Mouse (Mus musculus): ENCODE data around the gene Olfr635.
"Not testable (repeated sequence)": the region's sequence is repeated elsewhere in the genome, so short reads cannot be mapped to it uniquely, and the experiment has no call there.

Olfr635 gene

DNA sequence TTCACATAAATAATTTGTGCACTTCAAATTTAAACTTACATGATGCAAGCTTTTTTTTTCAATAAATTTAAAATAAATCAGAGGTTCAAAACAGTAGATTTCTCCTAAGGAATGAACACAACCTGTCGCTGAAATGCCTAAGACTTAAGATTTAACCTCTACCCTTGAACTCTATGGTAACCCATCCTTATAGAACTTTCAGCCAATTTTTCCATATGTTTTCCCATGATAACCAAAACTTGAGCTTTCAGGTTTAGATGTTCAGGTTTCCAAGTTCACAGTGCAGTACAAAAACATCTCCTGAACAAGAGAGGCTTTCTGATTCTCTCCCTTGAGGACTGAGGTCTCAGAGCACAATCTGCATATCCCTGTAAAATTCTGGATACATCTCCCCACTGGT lies at the start of gene Olfr635:
Gene Olfr635 (plus strand): TSS at position 301 of the 400 bp plus-strand sequence.
- no peak for DNase-seq

GRCm38 (mm10) chr7:103928525-103928924 lies 42.4 kb upstream of the Olfr635 start, which contains the start of gene Olfr631:
Gene Olfr631, plus strand, starts transcription at chr7:103928825.
- no peak for DNase-seq

DNA sequence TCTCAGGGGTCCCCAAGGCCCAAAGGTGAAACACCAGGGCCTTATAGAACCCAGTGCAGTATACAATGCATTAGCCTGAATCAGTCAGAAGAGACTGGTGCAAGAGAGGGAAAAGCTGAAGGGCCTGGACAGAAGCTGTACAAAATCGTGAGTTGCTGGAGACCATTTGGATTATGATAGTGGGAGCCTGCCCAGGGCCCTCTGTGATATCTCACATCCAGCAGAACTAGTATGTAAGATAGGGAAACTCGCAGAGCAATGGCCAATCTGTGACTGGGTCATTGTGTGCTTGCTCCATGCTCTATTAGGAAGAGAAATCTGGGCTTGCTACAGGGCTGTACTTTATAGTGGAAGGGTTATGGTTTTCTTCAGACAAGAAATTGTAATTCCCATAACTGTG lies 36.7 kb upstream of the Olfr635 start, which contains the start of gene Olfr632:
Gene Olfr632 (plus strand): TSS at position 84 of the 400 bp plus-strand sequence.
- no peak for DNase-seq

- DNase-seq, result no peak
These were observed 28.2 kb upstream of the Olfr635 start for GRCm38 (mm10) chr7:103942730-103943129.

GRCm38 (mm10) chr7:103944137-103944536 lies 26.8 kb upstream of the Olfr635 start, which contains the start of gene Olfr633:
Gene Olfr633, plus strand, starts transcription at chr7:103944437.
- DNase-seq, result no peak

- DNase-seq, result not testable (repeated sequence)
These were observed 4.1 kb upstream of the Olfr635 start for GRCm38 (mm10) chr7:103966873-103967272.

DNA sequence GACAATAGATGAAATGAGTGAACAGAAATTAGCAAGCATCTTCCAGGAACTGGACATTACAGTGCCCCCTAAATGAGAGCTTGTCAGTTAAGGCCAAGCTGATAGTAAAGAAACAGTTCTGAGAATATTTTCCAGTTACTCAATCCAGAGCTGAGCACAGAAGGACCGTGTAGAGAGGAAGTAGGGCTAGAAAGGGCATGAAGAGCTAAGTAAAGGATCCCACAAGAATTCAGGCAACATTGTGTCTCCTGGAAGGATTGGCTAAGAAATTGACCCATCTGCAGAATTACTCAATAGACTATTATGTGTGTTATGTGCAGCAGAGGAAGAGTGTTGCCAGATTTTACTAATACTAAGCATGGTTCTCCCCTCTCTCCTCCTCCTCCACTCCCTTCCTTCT lies 830 bp downstream of the Olfr635 start:
- DNase-seq, result no peak

- DNase-seq, result no peak
These were observed 27.5 kb downstream of the Olfr635 start, which contains the start of gene Olfr638 for GRCm38 (mm10) chr7:103998446-103998845. Gene Olfr638, plus strand, starts transcription at chr7:103998746.

DNA sequence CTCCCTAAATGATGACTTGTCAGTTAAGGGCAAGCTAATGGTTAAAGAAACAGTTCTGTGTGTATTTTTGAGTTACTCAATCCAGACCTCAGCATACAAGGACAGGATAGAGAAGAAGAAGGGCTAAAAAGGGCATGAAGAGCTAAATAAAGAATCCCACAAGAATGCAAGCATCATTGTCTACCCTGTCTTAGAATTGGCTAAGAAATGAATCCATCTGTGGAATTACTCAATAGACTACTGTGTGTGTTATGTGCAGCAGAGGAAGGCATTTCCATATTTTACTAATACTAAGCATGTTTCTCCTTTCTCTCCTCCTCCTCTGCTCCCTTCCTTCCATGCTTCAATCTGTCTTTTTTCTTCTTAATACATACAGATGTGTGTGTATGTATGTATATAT lies 28.2 kb downstream of the Olfr635 start:
- DNase-seq, result no peak

DNA sequence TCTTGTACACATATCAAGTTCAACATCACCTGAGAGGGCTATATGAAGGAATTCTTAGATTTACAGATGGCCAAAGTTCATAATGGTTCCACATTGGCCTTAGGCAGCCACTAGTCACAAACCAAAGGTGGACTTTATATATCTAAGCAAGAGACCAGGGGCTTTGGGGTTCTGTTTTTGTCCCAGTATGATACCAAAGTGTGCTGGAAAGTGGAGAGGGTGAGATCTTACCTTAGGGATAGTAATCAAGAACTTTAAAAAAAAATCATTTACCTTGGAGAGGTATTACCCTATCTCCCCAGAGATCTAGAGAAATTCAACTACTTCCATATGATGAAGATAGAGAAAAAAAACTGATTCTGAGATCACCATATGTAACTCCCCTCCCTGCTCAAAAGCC lies 46.3 kb downstream of the Olfr635 start, which contains the start of gene Olfr639:
Gene Olfr639 (minus strand): TSS at position 101 of the 400 bp plus-strand sequence.
- DNase-seq, result no peak

DNA sequence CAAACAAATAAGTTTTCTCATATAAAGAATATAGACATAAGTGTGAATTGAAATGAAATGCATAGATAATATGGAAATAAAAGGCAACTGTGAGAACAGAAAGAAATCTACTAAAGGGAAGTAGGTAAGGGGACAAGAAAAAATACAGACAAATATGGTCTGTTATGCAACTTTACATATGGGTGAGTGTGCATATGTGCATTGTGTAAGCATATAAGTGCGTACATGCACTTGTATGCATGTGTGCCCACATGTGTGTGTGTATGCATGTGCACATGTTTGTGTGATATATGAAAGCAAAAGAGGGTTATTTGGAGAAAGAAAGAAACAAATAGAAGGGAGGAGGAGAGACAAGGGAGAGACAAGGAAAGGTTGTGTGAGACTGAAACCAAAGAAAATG lies 48.0 kb downstream of the Olfr635 start:
- no peak for DNase-seq

- DNase-seq, result no peak
These were observed 50.7 kb downstream of the Olfr635 start for GRCm38 (mm10) chr7:104021651-104022050.

DNA sequence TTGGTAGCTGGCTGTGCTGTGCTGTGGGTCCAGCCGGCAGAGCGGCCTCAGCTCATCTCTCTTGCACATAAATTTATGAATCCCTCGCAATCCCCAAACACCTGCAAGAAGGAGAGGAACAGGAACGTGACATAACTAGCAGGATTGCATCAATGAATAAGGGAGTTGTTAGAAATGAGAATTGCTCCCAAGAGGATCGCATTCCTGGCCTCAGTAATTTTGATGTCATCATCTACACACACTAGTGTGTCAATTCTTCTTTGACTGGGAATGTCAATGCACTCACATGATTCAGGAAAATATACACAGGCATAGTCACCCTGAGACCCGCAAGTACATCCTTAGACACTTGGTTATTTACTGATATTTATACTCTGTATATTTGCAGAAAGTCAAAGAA lies 54.5 kb downstream of the Olfr635 start, which contains the start of gene Olfr640:
Gene Olfr640 (minus strand): TSS at position 101 of the 400 bp plus-strand sequence.
- no peak for DNase-seq

- DNase-seq, result no peak
These were observed 56.0 kb downstream of the Olfr635 start for GRCm38 (mm10) chr7:104026978-104027377.

DNA sequence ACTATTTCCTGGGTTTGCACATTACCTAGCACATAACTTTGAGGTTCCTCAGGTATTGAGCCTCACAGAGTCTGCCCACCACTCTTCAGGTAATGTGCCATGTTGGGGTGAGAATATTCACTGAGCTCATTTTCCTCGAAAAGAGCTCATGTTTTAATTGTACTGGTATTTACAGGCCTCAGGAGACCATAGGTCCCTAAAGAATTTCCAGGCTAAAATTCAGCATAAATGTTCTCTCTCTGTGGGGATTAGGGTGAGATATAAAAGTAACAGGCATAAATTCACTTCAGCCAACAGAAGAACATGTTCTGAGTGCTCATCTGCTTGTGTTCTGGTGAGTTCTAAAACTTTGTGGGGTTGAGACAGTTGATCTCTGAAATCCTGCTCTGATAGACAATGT lies 64.2 kb downstream of the Olfr635 start, which contains the start of gene Olfr641:
Gene Olfr641 (plus strand): TSS at position 301 of the 400 bp plus-strand sequence.
- no peak for DNase-seq

Data from thymus, adult 18-20 months (tissue).